Mouse (Mus musculus) mesoderm, embryonic 11.5 days (tissue): ENCODE measurements at regions not wholly inside any gene's neighbourhood (a gene's known extent, or its start where the extent isn't known, plus 50 kb on each side); places are given as distances from the start of the nearest gene placed in this dataset.

ENCODE experiments used
- DNase-seq: peaks from one replicate; pipeline ENCODE4 v3.0.0-alpha.2; 2012; ENCODE audit warnings: low read depth, low spot score

DNA sequence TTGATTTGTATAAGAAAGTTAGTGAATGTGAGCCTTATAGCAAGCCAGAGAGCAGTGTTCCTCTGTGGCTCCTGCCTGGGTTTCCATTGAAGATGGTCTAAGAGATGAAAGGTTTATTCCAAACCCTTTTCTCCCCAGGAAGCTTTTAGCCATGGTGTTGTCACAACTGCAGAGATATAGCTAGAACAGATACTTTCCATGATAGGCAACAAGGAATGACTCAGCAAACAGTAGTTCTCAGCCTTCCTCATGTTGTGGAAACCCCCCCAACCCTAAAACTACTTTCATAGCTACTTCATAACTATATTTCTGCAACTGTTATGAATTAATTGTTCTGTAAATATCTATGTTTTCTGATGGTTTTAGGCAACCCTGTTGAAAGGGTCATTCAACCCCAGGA lies 53.5 kb upstream of the Ercc6l2 start:
- no peak for DNase-seq
